Mouse (Mus musculus): Measurements from ENCODE around the gene Efna2.

GRCm38 (mm10) chr10:80161522-80162242 lies 17.6 kb upstream of the Efna2 start:
- TF ChIP-seq CTCF (IDR thresholded peaks at IDR 0.05; ENCODE audit: borderline replicate concordance, extremely low read depth, insufficient read depth, insufficient read length) (no peak), POLR2A (IDR thresholded peaks at IDR 0.05; ENCODE audit: borderline replicate concordance, extremely low read depth, insufficient read depth, insufficient read length, poor library complexity, severe bottlenecking) (no peak)
